Mouse (Mus musculus) layer of hippocampus, postnatal 10 days (tissue): ENCODE results near the gene Traf4. TPM values are rescaled to one million over a fixed set of nuclear protein-coding genes. Genes with fewer than 3 reads are reported as not detected.

ENCODE experiments used
- DNase-seq, 2 experiments: peaks; one replicate each; pipeline ENCODE4 v3.0.0; 2021; ENCODE audit warnings: low spot score in 2 of 2
- total RNA-seq, 2 experiments: library from RNA; stranded (reverse); gene quantifications; 2 replicates each; pipeline ENCODE4 v1.2.3; 2021

The Traf4 gene
- total RNA-seq, 2 experiments from 2014 or later, result 47.8 to 48.9 TPM

DNA sequence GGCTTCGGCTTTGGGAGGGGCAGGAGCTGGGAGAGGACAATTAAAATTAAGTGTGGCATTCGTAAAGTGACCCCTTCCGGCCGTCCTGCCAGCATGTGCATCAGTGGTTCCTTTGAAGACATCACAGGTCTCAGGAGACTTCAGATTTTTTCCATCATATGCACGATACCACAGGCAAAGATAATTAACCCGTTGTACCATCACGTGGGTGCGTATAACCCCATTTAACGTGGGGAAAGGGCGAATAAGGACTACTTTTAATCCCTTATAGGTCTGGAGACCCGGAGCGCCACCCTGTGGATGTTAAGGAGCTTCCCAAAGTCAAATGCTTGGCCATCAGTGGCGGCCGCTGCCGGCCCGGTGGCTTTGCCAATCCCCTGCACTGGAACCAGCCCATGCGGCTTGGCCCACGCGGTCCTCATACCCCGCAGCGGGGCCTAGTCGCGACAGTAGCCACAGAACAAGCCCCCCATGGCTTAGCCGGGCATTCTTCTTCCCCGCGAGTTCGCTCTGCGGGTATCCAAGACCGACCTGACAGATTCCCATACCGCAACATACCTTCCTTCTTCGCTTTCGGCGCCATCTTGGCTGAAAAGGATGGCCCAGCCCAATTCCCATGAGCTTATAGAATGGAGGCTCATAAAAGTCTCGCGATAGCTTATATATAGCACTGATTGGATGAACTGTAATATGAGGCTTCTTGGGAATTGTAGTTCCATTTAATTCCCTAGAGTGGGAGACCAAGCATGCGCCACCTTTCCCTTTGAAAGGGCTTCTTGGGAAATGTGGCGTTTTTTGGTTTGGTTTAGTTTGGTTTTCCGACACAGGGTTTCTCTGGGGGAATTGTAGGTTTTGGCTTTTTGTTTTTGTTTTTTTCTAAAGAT lies 17.8 kb upstream of the Traf4 start, which contains the start of gene Rpl23a:
TSS of gene Rpl23a (minus strand) at position 624 of the 884 bp plus-strand sequence.
- peak; percentile 76 to 83 for DNase-seq

DNA sequence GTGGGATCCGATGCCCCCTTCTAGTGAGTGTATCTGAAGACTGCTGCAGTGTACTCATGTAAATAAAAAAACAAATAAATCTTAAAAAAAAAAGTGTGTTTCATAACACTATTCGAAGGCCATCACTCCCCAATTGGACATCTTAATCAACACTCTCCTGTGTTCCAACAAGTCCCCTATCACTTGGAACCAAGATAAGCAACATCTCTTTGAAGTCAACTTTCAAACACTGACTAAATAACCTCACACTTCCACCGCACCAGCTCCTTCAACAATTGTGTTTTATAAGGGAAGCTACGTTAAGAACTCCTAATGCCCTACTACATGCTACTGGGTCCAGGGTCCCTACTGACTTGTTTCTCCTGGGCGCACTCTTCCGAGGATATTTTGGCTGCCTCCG lies 17.1 kb upstream of the Traf4 start:
- no peak for DNase-seq

DNA sequence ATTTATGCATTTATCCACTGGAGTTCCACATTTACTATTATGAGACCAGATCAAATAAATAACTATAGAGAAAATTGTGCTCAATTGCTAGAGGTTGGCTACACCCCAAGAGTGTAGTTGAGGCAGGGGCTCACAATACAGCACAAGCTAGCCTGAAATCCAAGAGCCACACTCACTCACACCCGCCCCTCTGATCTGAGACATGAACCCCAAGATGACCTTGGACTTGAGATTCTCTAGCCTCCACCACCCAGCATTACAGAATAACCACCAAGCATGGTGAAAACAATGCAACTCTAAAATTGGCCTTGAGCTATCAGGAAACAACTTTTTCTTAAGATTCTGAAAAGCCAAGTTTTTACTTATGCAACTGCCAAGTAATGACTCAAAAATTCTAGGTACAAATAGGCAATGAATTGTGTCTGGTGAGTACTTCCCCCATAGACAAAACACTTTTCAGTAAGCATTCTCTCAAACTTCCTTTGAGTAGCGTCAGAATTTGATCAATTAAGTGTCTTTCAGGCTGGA lies 16.5 kb upstream of the Traf4 start:
- no peak for DNase-seq

DNA sequence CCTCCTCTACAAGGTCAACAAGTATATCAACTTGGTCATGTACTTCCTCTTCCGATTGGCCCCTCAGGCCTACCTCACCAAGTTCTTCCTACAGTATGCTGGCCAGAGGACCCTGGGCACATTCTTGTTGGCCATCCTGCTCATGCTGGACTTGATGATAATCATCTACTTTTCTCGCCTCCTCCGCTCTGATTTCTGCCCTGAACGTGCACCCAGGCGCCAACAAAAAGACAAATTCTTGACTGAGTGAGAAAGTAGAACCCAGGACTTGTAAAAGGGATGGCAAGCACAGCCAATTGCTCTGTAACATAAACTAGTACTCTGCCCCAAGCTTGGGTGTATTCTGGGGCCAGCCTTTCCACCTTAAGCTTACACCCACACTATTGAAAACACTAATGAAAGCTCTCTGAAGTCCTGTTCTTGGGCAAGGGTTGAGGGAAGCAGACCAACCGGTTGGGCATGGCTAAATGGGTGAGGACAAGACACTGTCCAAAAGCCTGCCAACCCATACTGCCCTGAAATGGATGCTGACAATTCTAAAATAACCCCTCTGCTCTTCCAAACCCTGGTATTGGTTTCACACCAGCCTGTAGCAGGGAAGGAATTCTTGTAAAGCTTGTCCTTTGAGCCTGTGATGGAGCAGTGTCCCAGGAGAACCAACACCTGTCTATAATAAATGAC lies 14.8 kb upstream of the Traf4 start:
- DNase-seq, result no peak

DNA sequence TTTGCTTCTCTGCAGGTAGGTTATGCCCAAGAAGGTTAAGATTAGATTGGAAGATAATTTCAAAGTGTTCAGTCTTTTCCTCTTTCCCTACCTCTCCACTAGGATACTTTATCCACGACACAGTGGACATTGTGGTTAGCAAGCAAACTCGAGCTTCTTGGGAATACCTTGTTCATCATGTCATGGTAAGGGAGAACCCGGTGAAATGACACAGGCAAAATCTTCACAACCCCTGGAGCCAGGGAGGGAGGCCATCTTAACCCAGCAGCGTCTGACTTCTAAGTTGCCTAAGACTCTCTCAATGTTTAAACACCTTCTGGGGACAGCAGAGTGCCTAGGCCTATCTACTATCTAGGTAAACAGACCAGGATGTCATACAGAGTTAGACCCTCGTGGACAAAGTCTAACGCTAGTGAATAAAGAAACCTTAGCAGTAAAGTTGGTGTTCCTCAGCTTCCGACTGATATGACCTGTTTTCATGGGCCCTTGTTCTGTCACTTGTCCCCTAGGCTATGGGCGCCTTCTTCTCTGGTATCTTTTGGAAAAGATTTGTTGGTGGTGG lies 14.1 kb upstream of the Traf4 start:
- no peak for DNase-seq

DNA sequence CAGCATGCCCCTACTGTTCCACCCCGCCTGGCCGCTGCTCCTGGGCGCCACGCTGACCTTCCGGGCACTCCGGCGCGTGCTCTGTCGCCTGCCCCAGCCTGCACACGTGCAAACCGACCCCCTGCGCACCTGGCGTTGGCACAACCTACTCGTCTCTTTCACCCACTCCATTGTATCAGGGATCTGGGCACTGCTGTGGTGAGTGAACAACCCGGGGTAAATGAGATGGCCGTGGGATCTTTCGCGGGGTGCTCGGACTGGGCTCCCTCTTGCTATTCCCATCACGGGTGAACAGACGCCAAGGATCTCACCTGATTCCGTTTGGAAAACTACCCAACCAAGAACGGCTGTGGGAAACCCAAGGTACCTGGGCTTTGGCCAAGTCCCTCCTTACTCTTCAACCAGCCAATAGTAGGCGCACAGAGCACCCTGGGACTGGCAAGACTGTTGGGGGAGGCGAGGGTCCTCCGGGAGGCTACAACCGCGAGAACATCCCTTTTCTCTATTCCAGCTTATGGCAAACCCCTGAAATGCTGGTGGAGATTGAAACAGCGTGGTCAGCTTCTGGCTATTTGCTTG lies 13.6 kb upstream of the Traf4 start:
- DNase-seq, result peak; percentile 78 to 83

DNA sequence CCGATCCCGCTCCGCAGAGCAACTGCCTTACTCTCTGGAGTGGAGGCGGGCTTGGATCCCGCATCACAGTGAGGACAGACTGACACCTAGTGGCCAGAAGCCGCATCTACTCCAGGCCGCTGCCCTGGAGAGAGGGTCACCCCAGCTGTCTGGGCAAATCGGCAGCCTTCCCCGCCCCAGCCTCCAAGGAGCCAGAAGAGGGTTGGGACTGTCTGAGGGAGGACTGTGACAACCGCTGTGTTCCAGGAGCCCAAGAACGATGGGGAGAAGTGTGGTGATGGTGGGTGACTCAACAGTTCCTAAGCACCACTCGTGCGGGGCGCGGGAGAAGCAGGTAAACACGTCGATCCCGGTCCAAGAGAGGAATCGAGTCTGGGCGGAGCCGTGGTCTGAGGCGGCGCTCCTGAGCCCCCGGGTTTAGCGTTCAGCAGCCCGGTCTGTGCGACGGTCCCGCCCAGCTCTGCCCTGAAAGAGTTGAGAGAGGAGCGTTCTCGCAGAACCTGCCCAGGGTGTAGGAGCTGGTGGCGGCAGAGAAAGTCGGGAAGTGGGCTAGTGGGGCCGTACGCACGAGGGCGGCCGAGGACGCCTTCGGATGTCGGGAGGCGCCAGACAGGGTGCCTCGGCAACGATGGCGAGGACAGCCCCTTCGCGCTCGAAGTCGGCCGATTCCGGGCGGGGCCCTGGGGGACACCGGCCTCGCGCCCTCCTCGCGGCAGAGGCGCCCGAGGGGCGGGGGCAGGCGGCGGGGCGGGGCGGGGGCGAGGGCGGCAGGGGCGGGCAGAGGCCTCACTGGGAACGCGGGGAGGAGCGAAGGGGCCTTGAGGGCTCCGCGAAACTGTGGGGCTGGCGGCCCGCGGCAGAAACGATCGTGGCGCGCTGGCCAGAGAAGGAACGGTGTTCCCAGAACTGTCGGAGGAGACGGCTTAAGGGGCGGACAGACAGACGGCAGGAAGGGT lies 12.8 kb upstream of the Traf4 start:
- peak; percentile 98 to 99 for DNase-seq

DNA sequence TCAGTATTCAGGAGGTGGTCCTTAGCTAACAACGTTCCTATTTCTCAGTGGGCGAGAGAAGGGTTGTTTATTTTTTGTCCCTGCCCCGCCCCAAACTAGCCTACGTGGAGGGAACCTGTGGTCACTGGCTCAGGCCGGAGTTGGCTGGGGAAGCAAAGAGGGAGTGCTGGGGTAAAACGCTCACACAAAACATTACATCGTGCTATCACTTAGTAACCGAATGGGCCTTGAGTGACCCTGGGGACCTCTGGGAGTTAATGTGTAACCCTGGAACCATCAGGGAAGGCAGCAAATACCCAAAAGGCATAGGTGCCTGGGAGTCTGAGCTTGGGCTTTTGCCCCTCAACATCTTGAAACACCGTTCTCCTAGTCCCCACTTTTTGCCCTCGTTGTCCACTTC lies 12.0 kb upstream of the Traf4 start:
- DNase-seq, result no peak

DNA sequence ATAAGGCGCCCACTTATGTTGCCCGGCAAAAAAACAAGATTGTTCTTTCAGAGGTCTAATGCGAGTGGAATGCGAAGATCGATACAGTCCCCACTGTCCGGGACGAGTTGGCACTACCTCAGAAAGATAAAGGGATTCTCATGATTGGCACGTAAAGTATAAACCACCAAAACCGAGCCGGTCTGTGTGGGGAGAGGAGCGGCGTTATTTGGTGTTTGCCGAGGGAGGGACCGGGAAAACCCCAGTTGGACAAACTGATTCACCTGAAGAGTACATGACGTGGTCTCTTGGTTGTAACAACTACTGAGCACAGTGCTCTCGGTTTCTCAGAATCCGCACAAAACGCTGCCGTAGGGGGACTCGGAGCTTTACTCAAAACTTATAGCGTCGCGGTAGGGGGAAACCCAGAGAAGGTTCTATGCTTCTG lies 11.5 kb upstream of the Traf4 start:
- no peak for DNase-seq

DNA sequence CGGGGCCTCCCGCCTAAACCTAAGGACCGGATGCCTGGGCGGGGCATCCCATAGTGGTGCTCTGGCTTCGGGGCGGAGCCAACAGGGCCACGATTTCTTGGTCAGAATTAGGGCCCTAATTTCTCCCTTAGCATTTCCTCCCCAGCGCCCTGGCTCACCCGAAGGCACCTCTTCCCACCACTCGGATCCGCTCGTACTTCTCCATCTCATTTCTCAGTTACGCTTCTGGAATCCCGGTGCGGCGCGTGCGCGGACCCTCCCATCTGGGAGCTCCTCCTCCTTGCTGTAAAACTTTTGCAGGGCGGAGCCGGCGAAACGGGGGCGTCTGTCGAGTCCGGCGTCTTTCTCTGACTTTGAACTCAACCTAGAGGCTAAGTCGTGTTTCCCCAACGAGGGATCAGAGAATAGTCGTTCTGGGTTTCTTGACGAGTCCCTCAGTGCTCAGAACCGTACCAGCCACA lies 11.0 kb upstream of the Traf4 start, which contains the start of the genes Nek8 and Tlcd1:
TSS of gene Nek8 (minus strand) at position 274 of the 461 bp plus-strand sequence.
TSS of gene Tlcd1 (plus strand) at position 310 of the 461 bp plus-strand sequence.
- peak; percentile 74 to 84 for DNase-seq

DNA sequence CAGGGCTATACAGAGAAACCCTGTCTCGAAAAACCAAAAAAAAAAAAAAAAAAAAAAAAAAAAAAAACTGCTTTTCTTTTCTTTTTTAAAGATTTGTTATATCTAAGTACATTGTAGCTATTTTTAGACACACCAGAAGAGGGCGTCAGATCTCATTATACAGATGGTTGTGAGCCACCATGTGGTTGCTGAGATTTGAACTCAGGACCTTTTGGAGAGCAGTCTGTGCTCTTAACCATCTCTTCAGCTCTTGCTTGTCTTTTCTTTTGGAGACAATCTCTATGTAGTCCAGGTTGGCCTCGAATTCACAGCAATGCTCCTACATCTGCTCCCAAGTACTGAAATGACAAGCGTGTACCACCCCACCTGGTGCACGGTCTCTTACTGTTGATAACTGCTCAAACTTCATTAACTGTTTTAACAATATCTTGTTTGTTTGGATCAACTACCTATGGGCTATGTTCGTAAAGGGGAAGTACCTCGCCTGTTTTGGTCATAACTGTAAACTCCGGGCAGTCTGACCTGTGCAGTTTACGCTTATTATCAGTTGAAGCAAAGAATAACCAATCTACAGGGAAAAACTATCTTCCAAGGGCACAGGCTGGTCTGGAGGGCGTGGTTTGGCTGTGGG lies 10.5 kb upstream of the Traf4 start:
- DNase-seq, result no peak

DNA sequence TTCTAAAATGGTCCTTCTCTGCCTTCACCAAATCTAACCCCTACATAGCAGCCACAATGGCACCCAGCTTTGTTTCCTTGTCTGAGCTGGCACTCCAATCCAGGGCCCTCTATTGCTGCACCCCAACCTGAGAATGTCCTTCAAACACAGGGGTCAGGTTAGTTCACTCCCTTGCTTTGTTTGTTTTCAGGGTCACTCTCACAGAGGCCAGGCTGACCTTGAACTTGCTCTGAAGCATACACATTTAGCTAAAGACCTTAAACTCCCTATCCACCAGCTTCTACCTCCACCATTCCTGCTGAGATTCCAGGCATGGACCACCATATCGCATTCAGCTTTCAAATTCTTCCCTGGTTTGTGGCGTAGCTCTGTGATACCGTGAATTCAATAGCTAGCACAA lies 9.1 kb upstream of the Traf4 start:
- DNase-seq, result no peak

DNA sequence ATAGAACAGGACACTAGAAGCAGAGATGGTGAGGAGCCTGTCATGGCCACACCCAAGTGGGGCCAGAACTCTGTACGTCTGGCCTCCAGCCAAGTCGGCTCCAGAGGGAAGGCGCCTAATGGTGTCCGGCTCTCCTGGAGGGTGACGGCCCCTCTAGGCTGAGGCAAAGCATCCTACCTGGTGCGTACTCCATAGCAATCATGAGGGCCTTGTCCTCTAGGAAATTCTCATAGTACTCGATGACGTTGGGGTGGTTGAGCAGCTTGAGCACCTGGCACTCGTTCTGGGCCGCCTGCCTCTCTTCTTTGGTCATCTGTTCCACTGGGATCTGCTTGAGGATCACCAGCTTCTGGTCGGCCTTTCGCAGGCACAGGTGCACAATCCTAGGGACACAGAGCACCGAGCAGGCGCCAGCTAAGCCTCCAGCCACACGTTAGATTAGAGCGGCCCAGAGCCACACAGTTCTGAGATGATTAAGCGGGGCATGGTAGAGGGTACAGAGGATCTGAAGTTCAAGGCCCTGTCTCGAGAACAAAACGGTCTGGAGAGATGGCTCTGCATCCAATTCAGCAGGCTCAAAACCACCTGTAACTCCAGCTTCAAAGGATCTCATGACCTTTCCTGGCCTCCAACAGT lies 7.5 kb upstream of the Traf4 start:
- DNase-seq, result no peak

DNA sequence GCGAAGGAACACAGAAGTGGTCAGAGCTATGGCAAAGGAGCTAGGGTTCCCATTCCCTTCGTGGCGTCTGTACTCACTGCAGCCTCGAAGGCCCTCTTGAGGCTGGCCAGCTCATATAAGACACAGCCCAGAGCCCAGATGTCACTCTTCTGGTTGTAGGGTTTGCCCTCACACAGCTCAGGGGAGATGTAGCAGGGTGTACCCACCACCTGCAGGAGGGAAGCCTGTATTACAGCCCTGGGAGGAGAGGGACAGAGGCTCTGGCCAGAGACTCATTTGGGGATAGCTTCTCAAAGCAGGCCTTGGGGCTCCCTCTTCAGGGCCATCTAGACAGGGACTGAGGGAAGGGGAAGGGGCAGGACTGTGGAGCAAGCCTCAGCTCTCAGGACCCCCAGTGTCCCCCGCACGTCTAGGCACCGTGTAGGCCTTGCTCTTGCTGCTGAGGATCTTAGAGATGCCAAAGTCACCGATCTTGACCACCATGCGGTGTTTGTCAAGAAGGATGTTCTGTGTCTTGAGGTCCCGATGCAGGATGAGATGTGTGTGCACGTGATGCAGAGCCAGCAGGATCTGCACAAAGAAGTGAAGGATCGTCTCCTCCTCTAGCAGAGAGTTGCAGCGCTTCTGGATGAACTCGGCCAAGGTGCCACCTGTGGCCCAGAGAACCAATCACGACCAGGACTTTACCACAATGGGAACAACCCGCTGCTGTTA lies 6.8 kb upstream of the Traf4 start:
- peak in 1 of 2 experiments; percentile 47 for DNase-seq

DNA sequence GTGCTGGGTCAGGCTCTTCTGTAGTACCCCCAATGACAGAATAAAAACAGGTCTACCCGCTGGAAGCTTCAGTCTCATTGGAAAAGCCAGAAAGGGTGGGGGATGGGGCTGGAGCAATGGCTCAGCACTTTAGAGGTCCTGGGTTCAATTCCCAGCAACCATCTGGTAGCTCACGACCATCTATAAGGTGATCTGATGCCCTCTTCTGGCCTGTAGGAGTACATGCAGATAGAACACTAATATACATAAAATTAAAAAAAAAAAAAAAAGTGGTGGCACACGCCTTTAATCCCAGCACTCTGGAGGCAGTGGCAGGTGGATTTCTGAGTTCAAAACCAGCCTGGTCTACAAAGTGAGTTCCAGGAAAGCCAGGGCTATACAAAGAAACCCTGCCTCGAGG lies 5.9 kb upstream of the Traf4 start:
- no peak for DNase-seq

DNA sequence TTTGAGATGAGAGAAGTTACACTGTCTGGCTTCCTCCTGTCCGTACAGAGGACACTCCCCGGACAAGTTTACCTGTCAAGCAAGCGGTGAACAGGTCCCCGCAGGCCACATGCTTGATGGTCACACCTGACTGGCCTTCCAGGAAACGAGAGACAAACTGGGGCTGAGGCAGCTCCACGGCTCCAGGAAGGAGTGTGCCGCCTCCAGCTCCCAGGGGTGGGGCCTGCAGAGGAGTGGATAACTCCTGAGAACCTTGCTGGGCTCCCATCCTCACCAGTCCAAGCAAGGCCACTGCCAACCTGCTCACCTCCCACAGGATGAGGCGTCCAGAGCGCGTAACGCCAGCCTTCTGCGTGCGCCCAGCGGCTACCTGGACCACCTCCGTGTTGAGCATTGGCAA lies 4.9 kb upstream of the Traf4 start:
- no peak for DNase-seq

DNA sequence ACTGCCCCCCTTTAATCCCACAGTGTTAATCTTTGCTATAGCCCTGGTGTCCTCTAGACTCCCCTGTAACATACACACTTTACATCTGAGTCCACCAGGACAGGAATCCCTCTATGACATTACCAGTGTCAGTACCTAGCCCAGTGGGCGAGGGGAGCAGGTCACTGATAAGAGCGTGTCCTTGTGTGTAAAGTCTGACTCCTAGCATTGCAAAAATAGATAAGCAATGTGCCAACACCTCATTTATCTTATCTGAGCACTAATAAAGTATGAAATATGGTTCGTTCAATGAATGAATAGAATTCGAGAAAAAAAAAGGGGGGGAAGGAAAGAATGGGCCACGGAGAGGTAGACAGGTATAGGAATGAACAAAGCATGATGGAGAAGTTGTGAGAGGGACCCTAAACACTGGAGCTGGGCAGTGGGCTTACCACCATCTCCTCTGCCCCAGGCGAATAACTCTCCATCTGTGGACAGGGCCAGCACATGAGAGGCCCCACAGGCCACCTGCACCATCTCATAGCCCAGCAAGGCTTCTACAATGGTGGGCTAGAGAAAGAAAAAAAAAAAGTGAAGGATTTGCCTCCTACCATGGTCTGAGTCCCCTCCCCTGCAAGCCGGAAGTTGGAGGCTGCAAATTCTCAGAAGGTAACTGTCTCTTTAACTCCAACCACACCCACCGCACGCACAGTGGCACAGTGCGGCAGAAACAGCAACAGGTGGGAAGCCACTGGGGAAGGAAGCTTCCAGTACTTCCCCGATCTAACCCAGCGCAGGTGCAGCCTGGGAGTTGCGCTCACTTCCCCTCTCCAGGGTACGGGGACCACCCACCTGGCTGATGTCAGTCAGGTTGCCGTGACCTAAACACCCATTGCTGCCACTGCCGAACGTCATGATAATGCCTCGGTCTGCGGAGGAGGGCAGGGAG lies 3.4 kb upstream of the Traf4 start:
- DNase-seq, result no peak
